Mouse (Mus musculus) small intestine, adult 2 months (tissue): ENCODE measurements around the gene Fa2h. TPM values are rescaled to one million over a fixed set of nuclear protein-coding genes. Genes with fewer than 3 reads are reported as not detected.

Experiments
- H3K27ac ChIP-seq: fragments of 200-500 bp; 2 replicates; pipeline ENCODE4 v1.5.1; 2012; ENCODE audit warnings: low read depth, low read length, control low read depth, inconsistent platforms; ENCODE audit not compliant: insufficient read depth
- H3K27me3 ChIP-seq: fragments of 200-500 bp; 2 replicates; pipeline ENCODE4 v1.6.1; 2012; ENCODE audit warnings: mild to moderate bottlenecking, moderate library complexity, low read length, inconsistent platforms; ENCODE audit not compliant: control insufficient read depth, insufficient read depth
- H3K36me3 ChIP-seq: fragments of 200-500 bp; 2 replicates; pipeline ENCODE4 v1.6.1; 2012; ENCODE audit warnings: mild to moderate bottlenecking, low read length, control low read depth, inconsistent platforms; ENCODE audit not compliant: control insufficient read depth, insufficient read depth
- H3K4me1 ChIP-seq: fragments of 200-500 bp; 2 replicates; pipeline ENCODE4 v1.6.1; 2012; ENCODE audit warnings: low read length, inconsistent platforms, mixed read lengths; ENCODE audit not compliant: control insufficient read depth, insufficient read depth, insufficient read length
- H3K4me3 ChIP-seq: fragments of 200-500 bp; 2 replicates; pipeline ENCODE4 v1.5.1; 2012; ENCODE audit warnings: low read depth, mild to moderate bottlenecking, control low read depth, inconsistent platforms, low read length, moderate library complexity
- CTCF ChIP-seq: fragments of 200-500 bp; IDR thresholded peaks from 2 replicates; pipeline ENCODE4 v1.5.1; 2012; ENCODE audit warnings: low read depth, mild to moderate bottlenecking, control low read depth, inconsistent platforms, low read length, moderate library complexity, mixed read lengths; ENCODE audit not compliant: insufficient replicate concordance, insufficient read length; ENCODE audit errors: extremely low read depth
- POLR2A ChIP-seq: fragments of 200-500 bp; IDR thresholded peaks from 2 replicates; pipeline ENCODE4 v1.6.1; 2012; ENCODE audit warnings: low read depth, mild to moderate bottlenecking, control low read depth, inconsistent platforms, low read length, moderate library complexity
- WGBS: fragments of 180-500 bp; shearing (Covaris S2); methylation state at CpG from one replicate; pipeline ENCODE4 v1.1.7; 2018; 5-methylcytosine and 5-hydroxymethylcytosine counted together
- polyA plus RNA-seq: library from polyadenylated mRNA; depleted of rRNA; stranded (reverse); fragments of >200 nt; gene quantifications from 2 replicates; pipeline ENCODE4 v1.2.3, GENCODE M21; 2012; rRNA removed

Fa2h gene
- 0.19 and 2.2 TPM in 2 replicates for polyA plus RNA-seq

- WGBS, result under 1% methylated on average over 71 of the region's 71 CpGs
These were observed at the start of gene Fa2h for GRCm38 (mm10) chr8:111393391-111394363. Fa2h (minus strand) TSS chr8:111393824.

GRCm38 (mm10) chr8:111439189-111439588, 45.6 kb upstream of the Fa2h start:
- no peaks in the 10 kb centered on the region for H3K36me3 ChIP-seq
- H3K27me3 ChIP-seq, result no peaks in the 10 kb centered on the region
- no peak overlapping the region for H3K4me3 ChIP-seq
- TF ChIP-seq POLR2A (no peak), CTCF (peak; percentile 53; the same call in 1 of the 2 replicates)
- 5% methylated on average over 9 of the region's 9 CpGs for WGBS
- no peaks in the 10 kb centered on the region for H3K4me1 ChIP-seq
- no peak overlapping the region for H3K27ac ChIP-seq

More at GRCm38 (mm10) chr8:111393391-111394363, at the start of gene Fa2h:
- peak within 1 kb of the TSS; percentile 62 for H3K4me3 ChIP-seq
- peaks cover 8% of the 10 kb centered on the region for H3K27me3 ChIP-seq
- TF ChIP-seq CTCF (0 out of 2 replicates have a peak, but pooled peaks have one; percentile 0), POLR2A (no peak)
- H3K4me1 ChIP-seq, result peaks cover 7% of the 10 kb centered on the region
- H3K36me3 ChIP-seq, result no peaks in the 10 kb centered on the region
- no peak within 1 kb of the TSS for H3K27ac ChIP-seq

GRCm38 (mm10) chr8:111435071-111435828, 41.6 kb upstream of the Fa2h start:
- no peak overlapping the region for H3K27ac ChIP-seq
- TF ChIP-seq POLR2A (no peak), CTCF (no peak)
- no peaks in the 10 kb centered on the region for H3K4me1 ChIP-seq
- no peak overlapping the region for H3K4me3 ChIP-seq
- H3K27me3 ChIP-seq, result no peaks in the 10 kb centered on the region
- 72% methylated on average over 11 of the region's 11 CpGs for whole genome bisulfite sequencing
- no peaks in the 10 kb centered on the region for H3K36me3 ChIP-seq

- TF ChIP-seq CTCF, result no peak
- no peak for TF ChIP-seq POLR2A
- WGBS, result 90% methylated on average over 9 of the region's 9 CpGs
- no peaks in the 10 kb centered on the region for H3K27me3 ChIP-seq
- no peaks in the 10 kb centered on the region for H3K36me3 ChIP-seq
- H3K4me1 ChIP-seq, result no peaks in the 10 kb centered on the region
- H3K27ac ChIP-seq, result no peak overlapping the region
- H3K4me3 ChIP-seq, result no peak overlapping the region
These were observed 31.0 kb upstream of the Fa2h start for GRCm38 (mm10) chr8:111424646-111425045.

- H3K4me1 ChIP-seq, result no peaks in the 10 kb centered on the region
- no peak overlapping the region for H3K4me3 ChIP-seq
- H3K36me3 ChIP-seq, result no peaks in the 10 kb centered on the region
- WGBS, result 77% methylated on average over 11 of the region's 11 CpGs
- H3K27ac ChIP-seq, result no peak overlapping the region
- no peaks in the 10 kb centered on the region for H3K27me3 ChIP-seq
- TF ChIP-seq CTCF (no peak), POLR2A (no peak)
These were observed 30.6 kb upstream of the Fa2h start for GRCm38 (mm10) chr8:111424181-111424580.

- Histone ChIP-seq H3K4me1 (no peaks in the 10 kb centered on the region), H3K36me3 (no peaks in the 10 kb centered on the region), H3K27me3 (no peaks in the 10 kb centered on the region), H3K4me3 (no peak overlapping the region), H3K27ac (no peak overlapping the region)
- WGBS, result 70% methylated on average over 2 of the region's 2 CpGs
- TF ChIP-seq POLR2A (no peak), CTCF (no peak)
These were observed 29.0 kb upstream of the Fa2h start for GRCm38 (mm10) chr8:111422614-111423013.

- Histone ChIP-seq H3K4me1 (no peaks in the 10 kb centered on the region), H3K4me3 (no peak overlapping the region), H3K27me3 (no peaks in the 10 kb centered on the region; the same call in 1 of the 2 replicates), H3K27ac (no peak overlapping the region), H3K36me3 (no peaks in the 10 kb centered on the region)
- WGBS, result 68% methylated on average over 3 of the region's 3 CpGs
- TF ChIP-seq POLR2A (no peak), CTCF (no peak)
These were observed 25.5 kb upstream of the Fa2h start for GRCm38 (mm10) chr8:111419171-111419570.
